30 mouse cellular contexts compared by ENCODE assay signal in the genomic region with DNA sequence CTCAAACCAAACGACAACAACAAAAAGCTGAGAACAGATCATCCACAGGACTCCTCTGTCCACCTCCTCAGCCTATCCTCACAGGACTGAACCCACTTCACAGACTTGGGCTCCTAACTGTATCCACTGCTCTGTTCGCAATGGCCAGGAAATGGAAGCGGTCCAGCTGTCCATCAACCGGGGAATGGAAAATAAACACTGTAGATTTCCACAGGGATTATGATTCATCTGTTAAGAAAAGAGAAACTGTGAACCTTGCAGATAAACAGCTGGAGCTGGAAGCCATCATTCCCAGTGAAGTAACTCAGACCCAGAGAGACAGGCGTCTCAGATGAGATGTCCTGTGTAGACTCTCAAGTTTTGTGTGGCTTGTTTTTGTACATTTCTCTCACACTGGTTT.
DNase-seq lines count a peak whose midpoint lies in the region; ATAC-seq and TF ChIP-seq lines count a peak whose summit lies in the region.
"Had no signal": no experiment of that assay in that cellular context is flagged by ENCODE, and none has a peak within 500 bp of the region (broad histone marks: within the 10 kb centered on the region; RNA-seq: fewer than 3 reads in every experiment).

No protein-coding gene starts in this region.

- H3K9me3 ChIP-seq in heart, embryonic 12.5 days (replicated peaks), result 0 out of 2 replicates have a peak, but pooled peaks cover 7% of the 10 kb centered on the region
- H3K9me3 ChIP-seq in midbrain, embryonic 11.5 days (ENCODE audit: control insufficient read depth, low read length), result no peaks in the 10 kb centered on the region
- H3K9me3 ChIP-seq in midbrain, postnatal 0 days (ENCODE audit: low read length), result no peaks in the 10 kb centered on the region
- H3K9me3 ChIP-seq: embryonic facial prominence, embryonic 12.5 days; heart, embryonic 10.5 days; hindbrain, embryonic 10.5 days; intestine, embryonic 15.5 days; lung, embryonic 15.5 days; neural tube, embryonic 13.5 days had no signal

- H3K9ac ChIP-seq in heart, embryonic 12.5 days, result no peak overlapping the region
- no peak overlapping the region for H3K9ac ChIP-seq in midbrain, embryonic 11.5 days (ENCODE audit: low read length)
- H3K9ac ChIP-seq in midbrain, postnatal 0 days (replicated peaks; ENCODE audit: low read length, poor library complexity, severe bottlenecking), result no peak overlapping the region
- H3K9ac ChIP-seq: embryonic facial prominence, embryonic 12.5 days; intestine, embryonic 15.5 days; liver, embryonic 14.5 days; lung, embryonic 15.5 days; midbrain, embryonic 12.5 days; neural tube, embryonic 13.5 days had no signal

- WGBS in heart, embryonic 12.5 days, result 59% methylated on average over 5 of the region's 5 CpGs
- WGBS in midbrain, embryonic 11.5 days, result 82% methylated on average over 5 of the region's 5 CpGs
- WGBS in midbrain, postnatal 0 days, result 87% methylated on average over 5 of the region's 5 CpGs

- TF ChIP-seq CTCF in midbrain, postnatal 0 days (IDR thresholded peaks at IDR 0.05), result no peak

- no peaks in the 10 kb centered on the region for H3K36me3 ChIP-seq in heart, embryonic 12.5 days
- H3K36me3 ChIP-seq in midbrain, embryonic 11.5 days (ENCODE audit: control insufficient read depth, insufficient read depth, low read length), result no peaks in the 10 kb centered on the region
- no peaks in the 10 kb centered on the region for H3K36me3 ChIP-seq in midbrain, postnatal 0 days (ENCODE audit: insufficient read depth, low read length)
- H3K36me3 ChIP-seq: embryonic facial prominence, embryonic 12.5 days; heart, embryonic 10.5 days; hindbrain, embryonic 10.5 days; intestine, embryonic 15.5 days; lung, embryonic 15.5 days; midbrain, embryonic 12.5 days; neural tube, embryonic 13.5 days had no signal

- no peak for ATAC-seq in heart, embryonic 12.5 days (ENCODE audit: insufficient number of reproducible peaks, low FRiP score)
- no peak for ATAC-seq in midbrain, embryonic 11.5 days (ENCODE audit: low FRiP score)
- no peak for ATAC-seq in midbrain, postnatal 0 days (ENCODE audit: low FRiP score)
- no peak for ATAC-seq in erythroblast, adult 5-6 weeks (replicated peaks; ENCODE audit: low FRiP score, poor library complexity, severe bottlenecking)
- ATAC-seq: activated CD4-positive, CD25-positive, alpha-beta regulatory T cell, adult 4 months; CD4-positive, CD25-positive, alpha-beta regulatory T cell, adult 4 months; hindbrain, postnatal 0 days; intestine, embryonic 15.5 days had no signal

- H3K27ac ChIP-seq in heart, embryonic 12.5 days (ENCODE audit: poor library complexity, severe bottlenecking), result no peak overlapping the region
- no peak overlapping the region for H3K27ac ChIP-seq in midbrain, embryonic 11.5 days (ENCODE audit: low read depth, low read length)
- H3K27ac ChIP-seq in midbrain, postnatal 0 days (ENCODE audit: low read depth, low read length), result no peak overlapping the region
- H3K27ac ChIP-seq: embryonic facial prominence, embryonic 12.5 days; gastrocnemius, adult 2 months; heart, embryonic 10.5 days; hindbrain, embryonic 10.5 days; hindbrain, postnatal 0 days; intestine, embryonic 15.5 days; kidney, postnatal 0 days; liver, embryonic 14.5 days; lung, embryonic 15.5 days; midbrain, embryonic 12.5 days; neural tube, embryonic 13.5 days had no signal

- no peak overlapping the region for H3K4me3 ChIP-seq in heart, embryonic 12.5 days
- no peak overlapping the region for H3K4me3 ChIP-seq in midbrain, embryonic 11.5 days (ENCODE audit: low read depth, low read length)
- H3K4me3 ChIP-seq in midbrain, postnatal 0 days (ENCODE audit: low read depth, low read length), result no peak overlapping the region
- H3K4me3 ChIP-seq: embryonic facial prominence, embryonic 12.5 days; erythroblast, embryonic 14.5 days; gastrocnemius, adult 2 months; heart, embryonic 10.5 days; hindbrain, embryonic 10.5 days; intestine, embryonic 15.5 days; lung, embryonic 15.5 days; midbrain, embryonic 12.5 days; neural tube, embryonic 13.5 days had no signal

- peak; percentile 7 for DNase-seq in heart, adult 8-10 months (ENCODE audit: low spot score)
- DNase-seq in midbrain, embryonic 11.5 days (ENCODE audit: low spot score, missing footprints), result peak; percentile 82
- DNase-seq in midbrain, postnatal 0 days (ENCODE audit: low spot score), result no peak
- DNase-seq in lung, postnatal 10 days, result peak; percentile 45
- DNase-seq in cerebellum, adult 9-11 months, result no peak
- DNase-seq: adrenal gland, adult 2 months; adrenal gland, postnatal 36 days; cerebellum, adult 8-10 months; cerebellum, postnatal 36 days; gastrocnemius, adult 2 months; gastrocnemius, postnatal 36 days; kidney, adult 2 months; liver; right cerebral cortex, postnatal 4 days; thymus, postnatal 14 days had no signal

- H3K27me3 ChIP-seq in heart, embryonic 12.5 days (replicated peaks), result no peaks in the 10 kb centered on the region
- H3K27me3 ChIP-seq in midbrain, embryonic 11.5 days (ENCODE audit: control insufficient read depth, insufficient read depth, low read length), result no peaks in the 10 kb centered on the region
- no peaks in the 10 kb centered on the region for H3K27me3 ChIP-seq in midbrain, postnatal 0 days (ENCODE audit: insufficient read depth, low read length)
- H3K27me3 ChIP-seq: embryonic facial prominence, embryonic 12.5 days; intestine, embryonic 15.5 days; lung, embryonic 15.5 days; midbrain, embryonic 12.5 days; neural tube, embryonic 13.5 days had no signal

- H3K4me2 ChIP-seq in heart, embryonic 12.5 days, result no peak overlapping the region
- H3K4me2 ChIP-seq in midbrain, embryonic 11.5 days, result no peak overlapping the region
- no peak overlapping the region for H3K4me2 ChIP-seq in midbrain, postnatal 0 days (ENCODE audit: low read depth, low read length, poor library complexity, severe bottlenecking)
- H3K4me2 ChIP-seq: embryonic facial prominence, embryonic 12.5 days; intestine, embryonic 15.5 days; lung, embryonic 15.5 days; midbrain, embryonic 12.5 days; neural tube, embryonic 13.5 days had no signal

- 0 out of 2 replicates have a peak, but pooled peaks cover 6% of the 10 kb centered on the region for H3K4me1 ChIP-seq in heart, embryonic 12.5 days (replicated peaks)
- H3K4me1 ChIP-seq in midbrain, embryonic 11.5 days (ENCODE audit: control insufficient read depth, insufficient read depth, low read length), result no peaks in the 10 kb centered on the region
- H3K4me1 ChIP-seq in midbrain, postnatal 0 days (ENCODE audit: insufficient read depth, low read length), result no peaks in the 10 kb centered on the region
- H3K4me1 ChIP-seq: heart, embryonic 10.5 days had no signal

Comparison
In these comparisons a context has a peak if more than half of its experiments do, and no peak if none do; other contexts are left out.
1. DNase-seq: peak in heart, adult 8-10 months (single experiment), midbrain, embryonic 11.5 days (single experiment) and lung, postnatal 10 days (single experiment); none in midbrain, postnatal 0 days (single experiment) and cerebellum, adult 9-11 months (single experiment).